Mouse (Mus musculus) heart, postnatal 36 days (tissue): ENCODE measurements around the gene Tas2r122. TPM values are rescaled to one million over a fixed set of nuclear protein-coding genes. Genes with fewer than 3 reads are reported as not detected.
"Not testable (repeated sequence)": the region's sequence is repeated elsewhere in the genome, so short reads cannot be mapped to it uniquely, and the experiment has no call there.

Experiments used
- DNase-seq, 2 experiments: peaks; one replicate each; pipeline ENCODE4 v3.0.0; 2021 to 2022
- intact Hi-C: fragments of 180-260 bp; cut with DNase I; formaldehyde crosslinking; loops from one replicate; pipeline ENCODE4 v1.15.1; 2025
- total RNA-seq, 2 experiments: library from RNA; stranded (reverse); gene quantifications; 2 replicates each; pipeline ENCODE4 v1.2.3; 2021

The Tas2r122 gene
- total RNA-seq = not detected

DNA sequence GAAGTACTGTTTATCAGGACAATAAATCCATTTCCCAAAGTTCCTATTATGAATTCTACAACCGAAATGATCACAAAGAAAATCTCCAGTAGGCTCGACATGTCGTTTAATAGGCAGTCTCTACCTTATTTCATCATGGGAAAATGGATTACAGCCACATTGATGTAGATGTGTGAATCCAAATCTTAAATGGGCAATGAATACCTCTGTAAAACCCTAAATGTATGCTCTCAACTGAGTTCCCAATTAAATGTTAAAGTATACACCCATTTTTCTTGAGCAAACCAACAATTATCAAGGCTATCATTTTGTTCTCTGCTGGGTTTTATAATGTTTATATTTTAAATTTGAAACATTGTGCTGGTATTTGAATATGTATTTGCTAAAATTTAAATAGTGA is at the start of gene Tas2r122:
Gene Tas2r122 (minus strand): TSS at position 101 of the 400 bp plus-strand sequence.
- intact Hi-C loops = no loop called here
- DNase-seq = no peak

DNA sequence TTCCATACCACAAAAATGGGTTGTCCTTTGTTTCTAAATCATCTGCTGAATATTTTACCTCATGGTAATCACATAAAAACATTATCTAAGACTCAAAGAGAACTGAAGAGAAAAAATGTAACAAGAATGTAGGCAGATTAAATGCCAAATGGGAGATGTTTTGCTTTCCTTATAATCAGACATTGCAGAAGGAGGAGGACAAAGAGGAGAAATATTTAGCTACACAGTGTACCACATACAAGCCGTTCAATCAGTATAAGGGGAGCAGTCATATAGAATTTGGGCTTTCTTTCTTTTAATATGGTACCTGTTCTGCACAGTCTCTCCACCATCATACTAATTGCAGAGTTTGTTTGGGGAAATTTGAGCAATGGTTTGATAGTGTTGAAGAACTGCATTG is 42.7 kb upstream of the Tas2r122 start, which contains the start of gene Tas2r124:
Gene Tas2r124 (plus strand): TSS at position 301 of the 400 bp plus-strand sequence.
- no peak for DNase-seq
- intact Hi-C loops = no loop called here

DNA sequence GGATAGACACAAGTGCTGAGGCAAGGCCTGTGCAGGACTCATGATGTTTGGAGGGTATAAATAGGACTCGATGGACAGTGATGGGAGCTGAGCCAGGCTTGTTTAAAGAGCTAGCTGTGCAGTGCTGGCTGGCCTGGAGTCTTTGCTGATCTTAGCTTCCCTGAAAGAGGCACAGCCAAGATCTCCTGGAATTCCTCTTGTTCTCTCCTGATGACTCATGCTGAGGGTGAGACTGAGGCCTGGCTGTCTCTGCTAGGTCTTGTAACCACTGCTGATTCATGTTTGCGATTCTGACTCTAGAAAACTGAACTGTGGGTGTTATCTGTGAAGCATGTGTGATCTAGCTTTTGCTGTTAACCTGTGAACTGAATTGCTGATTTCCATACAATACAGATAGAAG is 38.5 kb upstream of the Tas2r122 start:
- intact Hi-C loops = no loop called here
- DNase-seq = no peak

DNA sequence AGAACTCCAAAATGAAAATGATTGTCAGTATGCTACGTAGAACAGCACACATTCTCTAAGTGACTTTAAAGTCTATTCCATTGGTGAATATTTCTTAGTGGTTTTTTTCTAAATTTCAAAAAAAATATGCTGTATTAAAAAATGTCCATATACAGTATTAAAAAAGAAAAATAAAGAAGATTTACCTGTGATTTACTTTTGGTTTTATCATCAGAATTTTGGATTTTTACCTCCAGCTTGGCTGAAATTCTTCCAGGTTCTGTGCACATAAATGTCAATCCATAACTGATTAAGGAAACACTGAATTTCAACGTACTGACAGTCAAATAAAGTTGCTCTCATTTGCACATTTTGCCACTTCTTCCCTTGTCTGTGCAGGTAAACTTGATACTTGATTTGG is 26.2 kb upstream of the Tas2r122 start, which contains the start of gene Tas2r115:
Gene Tas2r115 (minus strand): TSS at position 101 of the 400 bp plus-strand sequence.
- intact Hi-C loops = no loop called here
- no peak for DNase-seq

DNA sequence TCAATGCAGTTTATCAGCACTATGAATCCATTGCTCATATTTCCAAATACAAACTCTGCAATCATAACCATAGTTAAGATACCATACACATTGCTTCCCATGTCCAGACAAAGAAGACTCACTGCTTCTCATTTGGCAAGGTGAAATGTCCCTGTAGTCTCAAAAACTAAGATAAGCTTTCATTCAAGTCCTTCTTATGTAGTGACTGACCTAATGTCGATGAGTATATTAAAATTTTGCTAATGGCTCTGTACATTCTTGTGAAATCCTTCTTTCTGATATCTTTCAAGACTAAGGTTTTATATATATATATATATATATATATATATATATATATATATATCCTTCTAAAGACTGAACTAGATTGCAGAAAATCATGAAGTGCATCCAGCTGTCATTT is 10.8 kb downstream of the Tas2r122 start, which contains the start of gene Tas2r121:
Gene Tas2r121 (minus strand): TSS at position 101 of the 400 bp plus-strand sequence.
- no peak for DNase-seq
- intact Hi-C loops = no loop called here

DNA sequence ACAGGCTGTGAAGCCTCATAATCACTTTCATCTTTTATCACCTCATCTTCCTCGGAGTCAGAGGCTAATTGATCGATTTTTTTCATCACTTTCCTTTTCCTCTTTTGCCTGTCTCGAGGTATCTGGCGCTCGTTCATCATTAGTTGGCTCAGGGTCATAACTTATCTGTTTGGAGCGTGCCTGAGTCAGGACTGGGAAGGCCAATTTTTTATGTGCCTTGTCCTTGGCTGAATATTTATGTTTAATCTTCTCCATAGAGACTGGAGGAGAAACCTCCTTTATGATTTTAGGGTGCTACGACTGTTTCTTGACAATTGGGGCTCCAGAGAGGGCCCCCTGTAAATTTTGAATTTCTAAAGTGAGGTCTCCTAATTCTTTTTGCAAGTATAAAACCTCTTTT is 20.1 kb downstream of the Tas2r122 start:
- intact Hi-C loops, DNase-seq: not testable (repeated sequence)

Other genes with a start within 250 kb of the Tas2r122 start
- gene Prh1, start 142.1 kb downstream of the Tas2r122 start, total RNA-seq = not detected
- not detected for gene Prp2, start 116.0 kb downstream of the Tas2r122 start, total RNA-seq
- not detected for gene A630073D07Rik, start 60.4 kb downstream of the Tas2r122 start, total RNA-seq
- gene Tas2r120, start 55.0 kb downstream of the Tas2r122 start, total RNA-seq = not detected
- not detected for gene Tas2r121, start 10.9 kb downstream of the Tas2r122 start, total RNA-seq
- not detected for gene Tas2r115, start 26.1 kb upstream of the Tas2r122 start, total RNA-seq
- gene Tas2r124, start 42.8 kb upstream of the Tas2r122 start, total RNA-seq = not detected
- gene Tas2r102, start 50.2 kb upstream of the Tas2r122 start, total RNA-seq = not detected
- not detected for gene Tas2r136, start 66.2 kb upstream of the Tas2r122 start, total RNA-seq
- gene Tas2r117, start 90.9 kb upstream of the Tas2r122 start, total RNA-seq = not detected
- gene Tas2r123, start 135.2 kb upstream of the Tas2r122 start, total RNA-seq = not detected
- gene Tas2r116, start 143.5 kb upstream of the Tas2r122 start, total RNA-seq = not detected
- gene Tas2r110, start 156.1 kb upstream of the Tas2r122 start, total RNA-seq = not detected
- not detected for gene Tas2r113, start 181.1 kb upstream of the Tas2r122 start, total RNA-seq
- gene Tas2r125, start 197.7 kb upstream of the Tas2r122 start, total RNA-seq = not detected
- not detected for gene Tas2r129, start 239.2 kb upstream of the Tas2r122 start, total RNA-seq
- gene Tas2r131, start 246.0 kb upstream of the Tas2r122 start, total RNA-seq = not detected